Mouse (Mus musculus) heart, postnatal 0 days (tissue): ENCODE measurements around the gene Anxa6. TPM values are rescaled to one million over a fixed set of nuclear protein-coding genes. Genes with fewer than 3 reads are reported as not detected.

Experiments
- ATAC-seq: fragments of 200-750 bp; cut with Nextera tagmentation; 2 replicates; pipeline ENCODE4 v1.8.0; 2017; ENCODE audit warnings: low read depth, moderate number of reproducible peaks, moderate library complexity; ENCODE audit not compliant: insufficient read depth
- DNase-seq: peaks from one replicate; pipeline ENCODE4 v3.0.0-alpha.2; 2016; ENCODE audit warnings: low spot score
- H3K27ac ChIP-seq: fragments of 300-500 bp; sonication (generic); 2 replicates; pipeline ENCODE4 v1.5.1; 2014; ENCODE audit warnings: low read depth, mild to moderate bottlenecking
- H3K27me3 ChIP-seq: fragments of 300-500 bp; sonication (generic); 2 replicates; pipeline ENCODE4 v1.6.1; 2014; ENCODE audit warnings: low read length, mixed read lengths; ENCODE audit not compliant: control insufficient read depth, insufficient read depth
- H3K36me3 ChIP-seq: fragments of 300-500 bp; sonication (generic); replicated peaks from 2 replicates; pipeline ENCODE4 v1.6.1; 2014; ENCODE audit warnings: low read length, mixed read lengths; ENCODE audit not compliant: control insufficient read depth, insufficient read depth
- H3K4me1 ChIP-seq: fragments of 300-500 bp; sonication (generic); 2 replicates; pipeline ENCODE4 v1.6.1; 2014; ENCODE audit warnings: antibody characterized with exemption; ENCODE audit not compliant: control insufficient read depth, insufficient read depth
- H3K4me2 ChIP-seq: fragments of 300-500 bp; sonication (generic); 2 replicates; pipeline ENCODE4 v1.6.1; 2014; ENCODE audit warnings: low read depth, mild to moderate bottlenecking, low read length, moderate library complexity
- H3K4me3 ChIP-seq: fragments of 300-500 bp; sonication (generic); 2 replicates; pipeline ENCODE4 v1.5.1; 2014; ENCODE audit warnings: low read depth, low read length
- H3K9ac ChIP-seq: fragments of 300-500 bp; sonication (generic); replicated peaks from 2 replicates; pipeline ENCODE4 v1.6.1; 2014; ENCODE audit warnings: low read depth, low read length, mixed read lengths
- H3K9me3 ChIP-seq: fragments of 300-500 bp; sonication (generic); replicated peaks from 2 replicates; pipeline ENCODE4 v1.6.1; 2016; ENCODE audit warnings: low read length; ENCODE audit not compliant: control insufficient read depth
- CTCF ChIP-seq: IDR thresholded peaks from 2 replicates; pipeline ENCODE4 v1.5.1; 2016; ENCODE audit warnings: antibody characterized with exemption, control low read depth, low read depth
- EP300 ChIP-seq: IDR thresholded peaks from 2 replicates; pipeline ENCODE4 v1.6.1; 2016; ENCODE audit warnings: antibody characterized with exemption, low read depth
- WGBS: fragments of 180-500 bp; shearing (Covaris S2); extraction: QIAGEN DNeasy Blood & Tissue Kit; methylation state at CpG from one replicate; pipeline ENCODE4 v1.1.7; 2014; 5-methylcytosine and 5-hydroxymethylcytosine counted together
- polyA plus RNA-seq: library from polyadenylated mRNA; unstranded; fragments of >200 nt; fragmentation: Nextera tagmentation; extraction: Ambion mirVana; gene quantifications from 2 replicates; pipeline ENCODE4 v1.2.1, GENCODE M21; 2015
- total RNA-seq: library from RNA; depleted of rRNA; stranded (reverse); fragments of >200 nt; gene quantifications from 2 replicates; pipeline ENCODE4 v1.2.3, GENCODE M21; 2014; ENCODE audit warnings: low replicate concordance

The Anxa6 gene
- total and polyA plus RNA-seq, 2 experiments from 2014 or later: 250 to 306 TPM

DNA sequence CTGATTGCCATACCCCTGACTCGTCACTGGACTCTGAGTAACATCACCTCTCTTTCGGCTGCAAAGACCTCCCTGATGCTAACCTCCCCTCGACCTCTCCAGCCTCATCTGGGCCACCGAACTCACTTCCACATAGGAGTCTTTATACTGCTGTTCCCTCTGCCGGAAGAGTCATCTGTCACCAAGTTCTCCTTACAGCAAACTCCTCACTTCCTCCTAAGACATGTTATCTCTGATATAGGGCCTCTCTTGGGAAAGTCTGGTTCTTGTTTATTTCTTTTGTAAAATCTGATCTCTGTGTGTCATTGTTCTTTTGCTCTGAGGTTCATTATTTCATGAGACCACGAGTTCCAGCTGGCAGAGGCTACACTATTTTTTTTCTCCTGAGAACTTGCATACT, 25.0 kb downstream of the Anxa6 start:
- H3K36me3 ChIP-seq: peaks cover 100% of the 10 kb centered on the region
- TF ChIP-seq CTCF: no peak
- no peak for TF ChIP-seq EP300

DNA sequence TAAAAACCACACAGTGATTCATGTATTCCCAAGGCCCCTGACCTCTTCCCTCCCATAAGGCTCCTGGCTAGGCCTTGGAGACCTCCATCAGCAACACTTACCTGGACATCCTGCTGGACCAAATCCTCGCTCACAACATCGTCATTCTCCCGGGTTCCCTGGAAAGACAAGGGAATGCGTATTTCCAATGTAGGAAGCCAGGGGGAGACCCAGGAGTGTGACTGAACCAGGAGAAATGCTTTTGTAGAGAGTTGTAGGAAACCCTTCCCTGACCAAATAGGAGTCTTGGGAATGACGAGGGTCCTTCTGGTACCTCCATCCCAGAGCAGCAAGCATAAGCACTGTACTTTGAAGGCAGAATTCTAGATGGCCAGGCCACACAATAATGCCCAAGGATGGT, 27.6 kb downstream of the Anxa6 start:
- 73% methylated on average over 5 of the region's 5 CpGs for WGBS
- DNase-seq (no peak), ATAC-seq (no peak)
- no peaks in the 10 kb centered on the region; the same call in 1 of the 2 replicates for H3K9me3 ChIP-seq
- no peak overlapping the region for H3K4me3 ChIP-seq
- no peak overlapping the region for H3K27ac ChIP-seq
- no peaks in the 10 kb centered on the region for H3K4me1 ChIP-seq
- H3K9ac ChIP-seq: no peak overlapping the region
- TF ChIP-seq EP300: no peak
- peak; percentile 33 for TF ChIP-seq CTCF
- no peaks in the 10 kb centered on the region for H3K27me3 ChIP-seq
- no peak overlapping the region for H3K4me2 ChIP-seq
- H3K36me3 ChIP-seq: peaks cover 91% of the 10 kb centered on the region

More for the DNA sequence above, 25.0 kb downstream of the Anxa6 start:
- no peak overlapping the region for H3K27ac ChIP-seq
- no peak overlapping the region for H3K9ac ChIP-seq
- no peaks in the 10 kb centered on the region for H3K27me3 ChIP-seq
- H3K4me2 ChIP-seq: no peak overlapping the region
- no peaks in the 10 kb centered on the region for H3K9me3 ChIP-seq
- H3K4me3 ChIP-seq: no peak overlapping the region
- H3K4me1 ChIP-seq: no peaks in the 10 kb centered on the region
- WGBS: 46% methylated on average over 6 of the region's 6 CpGs
- ATAC-seq: no peak
- DNase-seq: no peak

DNA sequence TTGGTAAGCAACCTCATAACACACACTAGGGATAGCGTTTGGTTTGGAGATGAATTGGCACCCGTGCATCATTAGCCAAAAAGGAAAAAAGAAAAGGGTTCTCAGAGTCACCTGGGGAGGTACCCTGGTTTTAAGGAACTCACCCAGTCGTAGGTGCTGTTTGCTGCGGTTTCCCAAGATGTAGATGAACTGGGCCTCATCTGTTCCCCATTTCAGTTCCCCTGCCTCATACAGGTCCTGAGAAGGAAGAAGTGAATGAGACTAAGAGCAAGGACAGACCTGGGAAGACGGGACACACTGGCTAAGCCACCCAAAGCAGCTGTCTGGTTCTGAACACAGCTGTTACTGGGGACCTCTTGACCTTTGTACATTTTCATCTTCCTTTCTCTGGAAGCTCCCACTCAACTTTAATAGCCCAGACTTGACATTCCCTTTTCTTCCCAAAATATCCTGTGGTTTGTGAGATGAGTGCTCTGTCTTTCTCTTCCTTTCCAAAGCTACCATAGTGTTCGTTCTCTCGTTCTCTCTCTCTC, 28.2 kb downstream of the Anxa6 start:
- DNase-seq (no peak), ATAC-seq (no peak)
- Histone ChIP-seq H3K9ac (no peak overlapping the region), H3K27me3 (no peaks in the 10 kb centered on the region), H3K4me3 (no peak overlapping the region), H3K27ac (no peak overlapping the region), H3K36me3 (peaks cover 91% of the 10 kb centered on the region), H3K9me3 (no peaks in the 10 kb centered on the region; the same call in 1 of the 2 replicates), H3K4me2 (no peak overlapping the region), H3K4me1 (no peaks in the 10 kb centered on the region)
- TF ChIP-seq EP300 (no peak), CTCF (no peak)
- 85% methylated on average over 7 of the region's 7 CpGs for WGBS

DNA sequence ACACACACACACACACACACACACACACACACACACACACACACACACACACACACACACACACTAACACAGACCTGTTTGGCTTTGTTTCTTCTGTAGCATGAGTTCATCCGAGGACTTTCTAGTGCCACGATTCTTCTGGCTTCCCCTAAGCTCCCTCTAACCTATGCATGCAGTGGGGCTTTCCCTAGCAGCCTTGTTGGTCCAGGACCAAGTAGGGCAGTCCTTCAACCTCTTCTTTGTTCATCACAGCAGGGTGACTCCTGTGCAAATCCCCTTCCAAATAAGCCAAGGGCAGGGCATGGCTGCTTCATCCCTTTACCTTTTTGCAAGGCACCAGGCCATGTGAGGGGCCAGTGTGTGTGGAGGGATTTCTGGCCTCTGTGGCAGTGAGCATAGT, 34.5 kb downstream of the Anxa6 start:
- no peaks in the 10 kb centered on the region; the same call in 1 of the 2 replicates for H3K9me3 ChIP-seq
- H3K36me3 ChIP-seq: peaks cover 79% of the 10 kb centered on the region
- no peak overlapping the region for H3K9ac ChIP-seq
- no peaks in the 10 kb centered on the region for H3K27me3 ChIP-seq
- ATAC-seq (peak; percentile 41), DNase-seq (no peak)
- H3K4me2 ChIP-seq: no peak overlapping the region
- H3K27ac ChIP-seq: 0 out of 2 replicates have a peak overlapping the region, but pooled peaks have one; percentile 5
- H3K4me3 ChIP-seq: no peak overlapping the region
- TF ChIP-seq EP300: no peak
- no peak for TF ChIP-seq CTCF
- 41% methylated on average over 2 of the region's 2 CpGs for WGBS
- no peaks in the 10 kb centered on the region for H3K4me1 ChIP-seq

DNA sequence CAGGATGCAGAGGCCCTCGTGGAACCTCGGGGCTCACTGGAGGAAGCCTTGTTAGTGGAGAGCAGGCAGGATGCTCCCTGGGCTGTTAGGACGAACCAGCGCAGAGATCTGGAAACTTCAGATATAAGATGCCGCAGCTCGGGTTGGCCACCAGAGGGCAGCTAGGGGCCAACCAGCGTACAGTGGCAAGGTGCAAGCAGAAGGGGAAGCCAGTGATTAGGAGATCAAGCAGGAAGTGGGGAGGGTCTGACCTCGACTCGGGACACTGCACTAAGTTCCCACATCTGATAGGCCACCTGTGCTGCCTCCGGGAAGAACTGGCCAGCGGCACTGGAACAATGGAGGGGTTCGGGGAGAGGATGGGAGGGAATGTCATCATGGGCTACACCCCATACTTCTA, 35.0 kb downstream of the Anxa6 start:
- Histone ChIP-seq H3K27me3 (no peaks in the 10 kb centered on the region), H3K4me3 (no peak overlapping the region), H3K4me1 (no peaks in the 10 kb centered on the region), H3K4me2 (no peak overlapping the region), H3K9me3 (no peaks in the 10 kb centered on the region; the same call in 1 of the 2 replicates), H3K9ac (no peak overlapping the region), H3K27ac (peak overlapping the region; percentile 46; the same call in 1 of the 2 replicates), H3K36me3 (peaks cover 79% of the 10 kb centered on the region)
- ATAC-seq (peak; percentile 83), DNase-seq (peak; percentile 81)
- 6% methylated on average over 12 of the region's 12 CpGs for WGBS
- TF ChIP-seq EP300 (no peak), CTCF (peak; percentile 95)

DNA sequence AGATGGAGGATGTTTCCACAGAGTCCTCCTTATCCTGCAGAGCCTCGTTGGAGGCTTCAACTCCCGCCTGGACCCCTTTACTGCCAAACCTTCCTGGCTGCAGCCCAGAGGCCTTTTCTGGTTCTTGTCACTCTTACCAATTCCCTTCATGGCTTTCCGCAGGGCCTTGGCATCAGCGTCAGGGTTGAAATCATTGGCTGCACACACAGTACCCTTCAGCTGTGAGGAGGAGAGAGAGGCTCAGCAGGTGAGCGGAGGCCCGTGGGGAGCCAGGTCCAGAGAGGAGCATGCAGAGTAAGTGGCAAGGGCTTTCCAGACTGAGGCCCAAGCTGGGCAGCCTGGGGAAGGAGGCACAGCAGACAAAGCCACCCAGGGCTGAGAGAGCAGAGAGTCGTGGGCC, 37.1 kb downstream of the Anxa6 start:
- TF ChIP-seq EP300 (no peak), CTCF (no peak)
- 39% methylated on average over 7 of the region's 7 CpGs for WGBS
- Histone ChIP-seq H3K4me1 (no peaks in the 10 kb centered on the region), H3K27ac (no peak overlapping the region), H3K27me3 (no peaks in the 10 kb centered on the region), H3K9me3 (no peaks in the 10 kb centered on the region; the same call in 1 of the 2 replicates), H3K4me2 (no peak overlapping the region), H3K4me3 (no peak overlapping the region), H3K36me3 (peaks cover 86% of the 10 kb centered on the region), H3K9ac (no peak overlapping the region)
- no peak for ATAC-seq
- DNase-seq: no peak
